Mouse (Mus musculus): ENCODE results near the gene Smc2. TPM values are rescaled to one million over a fixed set of nuclear protein-coding genes. Genes with fewer than 3 reads are reported as not detected.
"Not testable (repeated sequence)": the region's sequence is repeated elsewhere in the genome, so short reads cannot be mapped to it uniquely, and the experiment has no call there.

Smc2 gene
- 10 to 100 TPM in 18 of 26 experiments, 1 to 10 TPM in 8; 3.6 to 31.8 (median 12.4) TPM for total RNA-seq (2018; cell fraction: chromatin; rRNA removed)
- 10 to 100 TPM in 11 of 26 experiments, 1 to 10 TPM in 15; 6.4 to 13.0 (median 9.8) TPM for total RNA-seq (2018; cell fraction: cytosol; rRNA removed)
- 10 to 100 TPM in 10 of 26 experiments, 1 to 10 TPM in 16; 3.5 to 37.3 (median 8.1) TPM for total RNA-seq (2018; cell fraction: nucleus; rRNA removed)
- 5.2 to 20.4 TPM (median 12.2 TPM) in 3 replicates for polyA plus RNA-seq (2018)

DNA sequence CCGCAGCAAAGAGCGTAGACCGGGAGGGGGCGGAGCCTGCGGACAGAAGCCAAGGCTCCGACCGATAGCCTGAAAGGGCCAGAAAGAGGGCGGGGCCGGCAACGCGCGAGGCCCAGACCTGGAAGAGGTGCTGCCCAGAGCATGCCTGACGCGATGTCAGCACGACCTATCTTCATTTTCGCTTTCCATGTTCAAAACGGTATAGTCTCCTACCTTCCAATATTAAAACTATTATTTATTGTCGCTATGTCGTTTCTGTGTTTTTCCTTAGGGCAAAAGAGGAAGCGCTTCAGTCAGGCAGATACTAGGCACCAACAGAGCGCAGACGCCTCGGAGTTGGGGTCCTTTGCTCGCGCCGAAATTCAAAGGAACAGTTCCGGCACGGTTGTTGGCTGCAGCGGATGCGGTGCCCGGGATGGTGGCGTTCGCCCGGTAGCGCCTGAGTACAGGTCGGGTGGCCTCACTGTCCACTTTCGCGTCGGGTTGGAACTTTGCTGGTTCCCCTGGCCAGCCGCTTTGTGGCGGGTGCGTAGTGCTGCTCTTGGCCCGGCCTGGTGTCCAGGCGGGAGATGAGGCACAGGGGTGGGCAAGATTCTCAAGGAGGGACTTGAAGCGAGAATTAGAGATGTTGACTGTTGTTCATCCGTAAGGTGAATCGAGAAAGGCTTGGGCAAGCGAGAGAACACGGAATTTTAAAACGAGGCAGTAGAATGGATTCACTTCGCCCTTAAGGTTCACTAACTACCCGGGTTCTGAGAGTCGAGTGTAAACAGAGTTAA is at the start of gene Smc2:
Gene Smc2 (plus strand): TSS at position 358 of the 779 bp plus-strand sequence.
- under 1% methylated on average over 52 of the region's 53 CpGs for WGBS (ENCODE audit: missing documents)
- Histone ChIP-seq H3K4me3 (ENCODE audit: inconsistent target) (peak within 1 kb of the TSS; percentile 83), H3K36me3 (ENCODE audit: inconsistent target) (0 out of 2 replicates have a peak, but pooled peaks cover 8% of the 10 kb centered on the region), H3K27ac (peak within 1 kb of the TSS; percentile 69), H3K79me2 (ENCODE audit: inconsistent target) (peaks cover 36% of the 10 kb centered on the region)

DNA sequence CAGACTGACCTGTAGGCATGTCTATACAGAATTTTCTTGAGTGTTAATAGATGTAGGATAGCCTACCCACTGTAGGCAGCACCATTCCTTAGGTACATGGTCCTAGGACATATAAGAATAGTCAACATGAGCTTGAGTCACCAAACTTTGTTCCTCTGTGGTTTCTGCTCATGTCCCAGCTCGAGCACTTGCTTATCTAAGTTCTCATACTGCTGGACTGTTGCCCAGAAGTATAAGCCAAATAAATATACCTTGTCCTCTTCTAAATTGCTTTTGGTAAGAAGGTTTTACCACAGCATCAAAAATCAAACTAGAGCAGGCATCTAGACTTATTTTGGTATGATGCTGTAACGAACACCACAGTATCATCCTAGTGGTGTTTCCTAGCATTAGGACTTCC is 27.5 kb upstream of the Smc2 start:
- H3K4me3 ChIP-seq (ENCODE audit: inconsistent target) = no peak overlapping the region
- H3K27ac ChIP-seq = no peak overlapping the region
- no peaks in the 10 kb centered on the region for H3K79me2 ChIP-seq (ENCODE audit: inconsistent target)
- WGBS (ENCODE audit: missing documents) = 54% methylated on average over 2 of the region's 2 CpGs
- H3K36me3 ChIP-seq (ENCODE audit: inconsistent target) = no peaks in the 10 kb centered on the region

DNA sequence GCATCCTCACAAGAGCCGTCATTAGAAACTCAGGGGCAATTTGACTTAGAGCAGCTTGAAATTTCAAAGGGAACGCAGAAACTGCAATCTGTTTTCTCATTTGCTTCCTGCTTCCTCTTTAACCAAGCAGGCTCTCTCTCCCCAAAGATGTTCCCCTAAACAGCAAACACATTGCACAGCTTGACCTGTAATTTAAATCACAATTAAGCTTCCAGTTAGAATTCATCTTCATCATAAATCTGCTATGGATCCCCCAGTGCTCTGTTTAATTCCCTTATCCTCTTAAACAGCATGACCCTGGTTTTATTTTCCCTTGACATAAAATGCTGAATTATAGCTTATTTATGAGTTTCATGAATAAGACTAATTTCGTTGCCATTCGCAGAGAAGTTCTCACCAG is 15.4 kb upstream of the Smc2 start:
- WGBS (ENCODE audit: missing documents) = 56% methylated on average over 4 of the region's 4 CpGs
- Histone ChIP-seq H3K36me3 (ENCODE audit: inconsistent target) (no peaks in the 10 kb centered on the region), H3K79me2 (ENCODE audit: inconsistent target) (no peaks in the 10 kb centered on the region), H3K4me3 (ENCODE audit: inconsistent target) (no peak overlapping the region), H3K27ac (no peak overlapping the region)

DNA sequence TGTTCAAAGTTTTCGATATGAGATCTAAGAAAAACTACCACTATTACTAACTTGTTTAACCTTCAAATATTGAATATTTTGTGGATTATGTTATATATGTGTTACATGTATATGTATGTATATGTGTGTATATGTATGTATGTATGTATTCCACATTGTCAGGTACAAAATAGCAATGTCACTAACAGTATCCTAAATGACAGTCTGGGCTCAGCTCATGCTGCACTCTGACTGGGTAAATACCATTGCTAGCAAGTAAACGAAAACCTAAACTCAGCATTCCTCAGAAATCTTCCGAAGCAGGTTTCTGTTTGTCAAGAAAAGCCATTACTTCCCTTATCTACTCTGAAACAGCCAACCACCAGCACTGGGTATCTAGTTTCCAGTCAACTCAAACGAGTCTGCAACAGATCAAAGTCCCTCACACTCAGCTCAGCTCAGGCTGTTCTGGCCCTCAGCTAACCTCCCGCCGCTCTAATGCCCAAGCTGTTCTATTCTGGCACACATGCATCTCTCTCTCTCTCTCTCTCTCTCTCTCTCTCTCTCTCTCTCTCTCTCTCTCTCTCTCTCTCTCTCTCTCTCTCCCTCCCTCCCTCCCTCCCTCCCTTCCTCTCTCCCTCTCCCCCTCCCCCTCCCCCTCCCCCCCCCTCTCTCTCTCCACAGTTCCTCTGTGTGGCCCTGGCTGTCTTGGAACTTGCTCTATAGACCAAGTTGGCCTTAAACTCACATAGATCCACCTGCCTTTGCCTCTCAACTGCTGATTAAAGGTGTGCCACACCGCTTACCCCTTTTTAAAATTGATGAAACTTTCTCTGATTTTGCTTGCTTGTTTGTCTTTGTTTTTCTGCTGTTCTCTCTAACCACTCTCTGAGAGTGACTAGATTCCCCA is 9.5 kb upstream of the Smc2 start:
- no peaks in the 10 kb centered on the region for H3K36me3 ChIP-seq (ENCODE audit: inconsistent target)
- H3K79me2 ChIP-seq (ENCODE audit: inconsistent target) = no peaks in the 10 kb centered on the region
- H3K27ac ChIP-seq = no peak overlapping the region
- WGBS (ENCODE audit: missing documents) = 58% methylated on average over 7 of the region's 7 CpGs
- no peak overlapping the region for H3K4me3 ChIP-seq (ENCODE audit: inconsistent target)

DNA sequence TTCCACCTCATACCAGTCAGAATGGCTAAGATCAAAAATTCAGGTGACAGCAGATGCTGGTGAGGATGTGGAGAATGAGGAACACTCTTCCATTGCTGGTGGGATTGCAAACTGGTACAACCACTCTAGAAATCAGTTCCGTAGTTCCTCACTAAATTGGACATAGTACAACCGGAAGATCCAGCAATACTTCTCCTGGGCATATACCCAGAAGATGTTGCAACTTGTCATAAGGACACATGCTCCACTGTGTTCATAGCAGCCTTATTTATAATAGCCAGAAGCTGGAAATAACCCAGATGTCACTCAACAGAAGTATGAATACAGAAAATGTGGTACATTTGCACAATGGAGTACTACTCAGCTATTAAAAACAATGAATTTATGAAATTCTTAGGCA is 3.5 kb upstream of the Smc2 start:
- 96% methylated on average over 2 of the region's 2 CpGs for WGBS (ENCODE audit: missing documents)
- H3K4me3 ChIP-seq (ENCODE audit: inconsistent target); H3K36me3 ChIP-seq (ENCODE audit: inconsistent target); H3K27ac ChIP-seq: not testable (repeated sequence)
- H3K79me2 ChIP-seq (ENCODE audit: inconsistent target) = peaks cover 14% of the 10 kb centered on the region

DNA sequence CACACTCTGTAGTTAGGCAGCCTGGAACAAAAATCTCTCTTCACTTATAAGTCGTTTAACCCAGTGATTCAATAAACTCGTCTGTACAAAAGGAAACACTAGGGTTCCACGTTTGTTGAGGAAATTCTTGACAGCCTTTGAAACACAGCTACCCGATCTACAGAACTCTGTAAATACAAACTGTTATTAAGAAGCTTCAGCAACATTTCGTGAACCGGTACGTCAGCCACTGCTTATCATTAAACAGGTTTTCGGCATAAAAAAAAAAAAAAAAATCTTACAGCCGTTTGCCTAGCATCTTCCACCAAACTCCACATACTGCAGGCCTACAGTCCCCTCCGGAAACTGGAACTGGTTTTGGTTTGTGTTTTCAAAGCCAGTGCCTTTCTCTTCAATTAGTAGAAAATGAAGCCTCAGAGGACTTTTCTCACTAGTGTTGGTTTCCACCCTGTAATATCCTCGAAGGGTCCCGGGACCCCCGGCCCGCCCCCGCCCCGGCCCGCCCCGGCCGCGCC is 615 bp upstream of the Smc2 start:
- Histone ChIP-seq H3K79me2 (ENCODE audit: inconsistent target) (peaks cover 36% of the 10 kb centered on the region), H3K4me3 (ENCODE audit: inconsistent target) (peak overlapping the region; percentile 83), H3K27ac (peak overlapping the region; percentile 38), H3K36me3 (ENCODE audit: inconsistent target) (0 out of 2 replicates have a peak, but pooled peaks cover 8% of the 10 kb centered on the region)
- 1% methylated on average over 20 of the region's 20 CpGs for WGBS (ENCODE audit: missing documents)

DNA sequence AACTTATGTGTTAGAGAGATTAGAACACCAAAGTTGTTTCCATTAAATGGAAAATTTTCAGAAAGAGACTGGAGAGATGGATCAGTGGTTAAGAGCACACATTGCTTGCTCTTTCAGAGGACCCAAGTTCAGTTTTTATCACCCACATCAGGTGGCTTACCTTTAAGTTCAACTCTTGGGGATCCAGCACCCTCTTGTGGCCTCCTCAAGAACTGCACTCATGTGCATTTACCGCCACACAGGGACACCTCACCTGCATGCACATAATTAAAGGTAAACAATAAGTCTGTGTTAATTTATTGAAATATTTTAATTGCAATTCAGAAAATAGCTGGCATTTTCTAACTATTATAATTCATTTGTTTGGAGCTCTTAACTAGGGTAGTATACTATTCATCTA is 20.7 kb downstream of the Smc2 start:
- peaks cover 29% of the 10 kb centered on the region; the same call in 1 of the 2 replicates for H3K36me3 ChIP-seq (ENCODE audit: inconsistent target)
- no peak overlapping the region for H3K4me3 ChIP-seq (ENCODE audit: inconsistent target)
- WGBS (ENCODE audit: missing documents) = 100% methylated on average over 1 of the region's 1 CpGs
- no peaks in the 10 kb centered on the region for H3K79me2 ChIP-seq (ENCODE audit: inconsistent target)
- no peak overlapping the region for H3K27ac ChIP-seq

DNA sequence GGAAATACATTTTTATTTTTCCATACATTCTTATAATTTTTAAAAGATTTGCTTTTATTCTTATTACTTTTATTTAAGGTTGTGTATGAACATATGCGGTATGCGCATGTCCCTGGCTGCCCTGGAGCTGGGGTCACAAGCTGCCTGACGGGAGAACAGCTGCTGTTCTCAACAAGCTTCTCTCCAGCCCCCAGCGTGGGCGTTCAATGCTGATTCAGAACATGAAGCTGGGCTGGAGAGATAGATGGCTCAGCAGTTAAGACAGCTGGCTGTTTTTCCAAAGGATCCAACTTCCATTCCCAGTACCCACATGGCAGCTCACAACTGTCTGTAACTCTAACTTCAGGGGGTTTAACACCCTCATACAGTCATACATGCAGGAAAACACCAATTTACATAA is 22.3 kb downstream of the Smc2 start:
- 94% methylated on average over 5 of the region's 5 CpGs for WGBS (ENCODE audit: missing documents)
- H3K36me3 ChIP-seq (ENCODE audit: inconsistent target) = peaks cover 29% of the 10 kb centered on the region; the same call in 1 of the 2 replicates
- no peaks in the 10 kb centered on the region for H3K79me2 ChIP-seq (ENCODE audit: inconsistent target)
- no peak overlapping the region for H3K27ac ChIP-seq
- H3K4me3 ChIP-seq (ENCODE audit: inconsistent target) = no peak overlapping the region

DNA sequence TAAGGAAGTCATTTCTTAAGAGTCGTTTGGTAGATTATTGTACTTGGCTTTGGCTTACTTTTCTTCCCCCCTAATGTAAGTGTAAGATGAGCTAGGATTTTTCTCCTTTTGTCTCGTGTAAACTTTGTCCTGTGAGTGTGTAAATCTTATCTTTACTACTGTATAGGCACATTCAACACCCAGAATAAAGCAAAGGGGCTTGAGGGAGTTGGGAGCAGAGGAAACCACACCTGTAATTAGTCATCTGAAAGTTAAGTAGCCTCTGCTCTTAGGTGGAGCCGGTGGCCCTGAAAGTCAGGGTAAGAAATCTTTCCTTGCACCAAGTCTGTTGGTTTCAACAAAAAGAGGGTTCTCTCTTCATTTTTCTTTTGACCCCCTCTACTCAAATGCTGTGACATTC is 34.4 kb downstream of the Smc2 start:
- peaks cover 6% of the 10 kb centered on the region for H3K36me3 ChIP-seq (ENCODE audit: inconsistent target)
- 79% methylated on average over 3 of the region's 3 CpGs for WGBS (ENCODE audit: missing documents)

DNA sequence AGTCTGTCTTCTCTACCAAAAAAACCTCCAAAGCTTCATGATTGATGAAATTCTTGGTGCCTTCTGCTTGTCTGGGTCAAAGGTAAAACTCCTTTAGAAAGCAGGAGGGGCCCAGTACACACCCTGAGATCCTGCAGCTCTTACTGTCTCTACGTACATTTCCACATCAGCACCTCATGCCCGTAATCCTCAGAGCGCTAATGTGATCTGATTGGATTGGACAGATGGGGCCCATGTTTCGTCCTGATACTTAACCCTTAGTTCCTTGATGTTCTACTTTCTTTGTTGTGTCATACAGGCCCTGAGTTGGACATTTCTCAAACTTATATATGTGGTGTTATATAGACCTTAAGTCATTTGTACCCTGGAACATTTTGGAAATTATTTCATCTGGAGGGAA is 48.4 kb downstream of the Smc2 start:
- no peak overlapping the region for H3K27ac ChIP-seq
- WGBS (ENCODE audit: missing documents) = 97% methylated on average over 4 of the region's 4 CpGs
- H3K79me2 ChIP-seq (ENCODE audit: inconsistent target) = no peaks in the 10 kb centered on the region
- H3K4me3 ChIP-seq (ENCODE audit: inconsistent target) = no peak overlapping the region
- no peaks in the 10 kb centered on the region for H3K36me3 ChIP-seq (ENCODE audit: inconsistent target)

More for the DNA sequence above, 34.4 kb downstream of the Smc2 start:
- no peaks in the 10 kb centered on the region for H3K79me2 ChIP-seq (ENCODE audit: inconsistent target)
- no peak overlapping the region for H3K27ac ChIP-seq
- H3K4me3 ChIP-seq (ENCODE audit: inconsistent target) = no peak overlapping the region

DNA sequence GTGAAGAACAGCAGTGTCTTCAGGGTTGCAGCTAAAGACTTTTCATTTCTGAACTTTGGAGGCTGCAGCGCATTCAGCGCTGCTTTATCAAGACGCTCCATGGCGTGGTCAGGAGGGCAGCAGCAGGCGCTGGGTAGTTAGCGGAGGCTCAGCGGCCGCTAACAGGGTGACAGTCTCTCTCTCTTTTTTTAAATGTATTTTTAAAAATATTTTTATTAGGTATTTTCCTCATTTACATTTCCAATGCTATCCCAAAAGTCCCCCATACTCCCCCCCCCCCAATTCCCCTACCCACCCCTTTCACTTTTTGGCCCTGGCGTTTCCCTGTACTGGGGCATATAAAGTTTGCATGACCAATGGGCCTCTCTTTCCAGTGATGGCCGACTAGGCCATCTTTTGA is 58.1 kb downstream of the Smc2 start, which contains the start of gene Vma21-ps:
Gene Vma21-ps (minus strand): TSS at position 101 of the 400 bp plus-strand sequence.
- 96% methylated on average over 9 of the region's 10 CpGs for WGBS (ENCODE audit: missing documents)
- not testable (repeated sequence) for H3K36me3 ChIP-seq (ENCODE audit: inconsistent target); H3K27ac ChIP-seq; H3K4me3 ChIP-seq (ENCODE audit: inconsistent target); H3K79me2 ChIP-seq (ENCODE audit: inconsistent target)

DNA sequence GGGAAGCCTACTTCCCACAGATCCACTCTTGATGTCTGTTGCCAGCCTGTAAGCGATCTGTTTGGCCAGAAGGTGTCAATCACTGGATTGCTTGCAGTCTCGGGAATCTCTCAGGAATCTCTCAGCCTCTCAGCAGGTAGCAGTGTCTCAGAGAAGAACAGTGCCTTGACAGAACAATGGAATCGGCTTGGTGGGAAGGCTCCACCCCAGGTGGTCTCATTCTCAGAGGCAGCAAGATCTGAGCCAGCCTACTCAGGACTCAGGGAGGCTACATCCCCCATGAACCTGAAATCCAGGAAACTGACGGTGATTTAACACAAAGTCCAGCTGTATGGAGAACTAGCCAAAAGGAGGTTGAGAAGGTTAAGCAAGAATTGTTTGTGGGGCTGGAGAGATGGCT is 78.5 kb downstream of the Smc2 start:
- H3K4me3 ChIP-seq (ENCODE audit: inconsistent target) = no peak overlapping the region
- H3K36me3 ChIP-seq (ENCODE audit: inconsistent target) = no peaks in the 10 kb centered on the region
- no peak overlapping the region for H3K27ac ChIP-seq
- no peaks in the 10 kb centered on the region for H3K79me2 ChIP-seq (ENCODE audit: inconsistent target)
- WGBS (ENCODE audit: missing documents) = 31% methylated on average over 4 of the region's 4 CpGs

DNA sequence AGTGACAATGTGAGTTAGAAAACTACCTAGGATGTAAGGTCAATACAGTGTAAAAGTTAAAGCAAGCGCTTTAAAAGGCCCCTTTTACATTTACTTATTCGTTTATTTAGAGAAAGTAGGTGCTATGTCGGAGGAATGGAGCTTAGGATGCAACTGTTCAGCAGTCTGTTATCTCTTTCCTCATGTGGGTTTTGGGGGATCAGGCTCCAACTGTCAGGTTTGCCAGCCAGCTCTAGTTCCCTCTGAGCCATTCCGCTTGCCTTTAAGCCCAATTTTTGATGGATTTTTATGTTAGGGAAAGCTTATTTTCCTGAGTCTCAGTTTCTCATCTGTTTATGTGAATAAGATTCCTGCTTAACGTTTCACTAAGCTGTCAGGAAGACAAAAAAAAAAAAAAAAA is 80.3 kb downstream of the Smc2 start:
- Histone ChIP-seq H3K79me2 (ENCODE audit: inconsistent target) (no peaks in the 10 kb centered on the region), H3K36me3 (ENCODE audit: inconsistent target) (no peaks in the 10 kb centered on the region), H3K27ac (no peak overlapping the region), H3K4me3 (ENCODE audit: inconsistent target) (no peak overlapping the region)
- WGBS (ENCODE audit: missing documents) = 84% methylated on average over 5 of the region's 5 CpGs

DNA sequence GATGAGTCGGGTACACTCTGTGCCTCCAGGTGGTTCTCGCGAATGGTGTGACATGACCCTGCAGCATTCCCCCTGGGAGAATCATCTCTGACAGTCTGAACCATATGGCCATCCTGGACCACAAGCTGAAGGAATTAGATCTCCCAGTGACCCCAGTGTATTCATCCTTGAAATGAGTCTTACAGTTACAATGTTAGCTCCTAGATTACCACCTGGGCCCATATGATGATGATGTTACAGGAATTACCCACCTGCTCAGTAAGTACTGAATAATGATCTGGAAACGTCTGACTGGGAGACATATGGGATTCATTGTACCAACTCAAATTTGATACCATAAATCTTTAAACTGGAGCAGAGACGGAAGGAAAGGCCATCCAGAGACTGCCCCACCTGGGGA is 87.4 kb downstream of the Smc2 start:
- Histone ChIP-seq H3K79me2 (ENCODE audit: inconsistent target) (no peaks in the 10 kb centered on the region), H3K27ac (no peak overlapping the region), H3K36me3 (ENCODE audit: inconsistent target) (no peaks in the 10 kb centered on the region), H3K4me3 (ENCODE audit: inconsistent target) (no peak overlapping the region)
- 80% methylated on average over 5 of the region's 5 CpGs for WGBS (ENCODE audit: missing documents)

Data from macrophage (primary cell).